Mouse (Mus musculus): Measurements from ENCODE around the gene Igsf11.

Gene Igsf11

DNA sequence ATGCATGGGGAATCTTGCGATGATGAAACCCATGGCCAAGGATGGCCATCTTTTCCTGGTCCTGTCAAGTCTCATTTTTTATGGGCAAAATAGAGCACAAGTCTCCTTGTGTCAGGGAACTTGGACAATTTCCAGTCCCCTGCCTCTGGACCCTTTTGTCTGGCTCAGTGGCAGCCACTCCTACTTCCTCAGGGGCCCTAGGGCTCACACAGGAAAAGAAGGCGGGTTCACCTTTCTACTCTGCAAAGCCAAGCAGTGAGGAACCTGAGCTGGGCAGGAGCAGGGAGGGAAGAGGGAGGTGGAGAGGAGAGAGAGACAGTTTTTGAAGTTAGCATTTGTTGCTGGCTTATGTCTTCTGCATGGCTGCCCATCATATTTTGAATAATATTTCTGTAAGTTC, 93.9 kb downstream of the Igsf11 start:
- DNase-seq = no peak

- no peak for DNase-seq
Measured at GRCm38 (mm10) chr16:38993711-38994110, 101.2 kb downstream of the Igsf11 start.

GRCm38 (mm10) chr16:38998496-38999258, 106.2 kb downstream of the Igsf11 start:
- DNase-seq = no peak

DNA sequence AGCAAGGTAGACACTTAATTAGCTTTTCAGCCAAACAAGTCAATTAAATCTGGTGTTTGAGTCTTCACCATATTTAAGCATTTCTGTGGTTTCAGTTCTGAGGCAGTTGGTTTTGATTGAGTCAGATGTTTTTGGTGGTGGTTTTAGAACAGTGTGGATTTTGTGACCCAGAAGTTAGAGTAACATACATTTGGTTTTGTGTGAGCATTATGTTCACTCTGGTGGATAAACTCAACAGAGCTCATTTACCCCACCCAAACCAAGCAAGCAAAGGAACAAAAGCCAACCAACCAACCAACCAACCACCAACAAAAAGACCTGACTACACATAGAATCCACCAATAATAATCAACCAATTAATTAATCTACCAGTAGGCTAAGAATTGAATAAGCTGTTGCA, 106.8 kb downstream of the Igsf11 start:
- no peak for DNase-seq

DNA sequence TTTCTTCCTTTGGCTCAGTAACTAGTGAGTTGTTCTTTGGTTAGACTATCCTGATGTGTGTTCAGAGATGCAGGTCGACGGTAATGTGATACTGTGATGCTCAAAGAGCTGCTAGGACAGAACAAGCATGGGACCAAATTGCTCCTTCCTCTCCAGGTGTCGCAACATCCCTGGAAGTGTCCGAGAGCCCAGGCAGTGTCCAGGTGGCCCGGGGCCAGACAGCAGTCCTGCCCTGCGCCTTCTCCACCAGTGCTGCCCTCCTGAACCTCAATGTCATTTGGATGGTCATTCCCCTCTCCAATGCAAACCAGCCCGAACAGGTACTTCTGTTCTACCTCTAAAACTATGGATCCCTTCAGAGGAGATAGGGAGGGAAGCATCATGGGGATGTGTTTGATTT, 114.5 kb downstream of the Igsf11 start:
- no peak for DNase-seq

DNA sequence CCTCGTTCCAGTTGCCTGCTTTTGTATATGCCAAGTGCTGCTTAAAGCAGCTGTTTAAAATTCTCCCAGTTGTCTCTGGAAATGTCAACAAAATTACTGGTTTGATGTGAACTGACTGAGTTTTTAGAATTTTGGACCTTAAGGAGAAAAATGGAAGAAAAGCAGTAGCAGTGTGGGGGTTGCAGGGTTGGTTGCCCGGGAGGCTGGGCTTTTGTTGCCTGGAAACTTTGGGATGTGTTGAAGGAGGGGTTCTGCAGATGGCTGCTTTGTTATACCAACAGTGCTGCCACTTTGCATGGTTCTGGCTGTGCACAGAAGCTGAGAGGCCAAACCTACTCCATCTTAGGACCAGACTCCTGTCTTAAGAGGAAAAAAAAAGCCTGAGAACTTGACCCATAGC, 127.0 kb downstream of the Igsf11 start:
- no peak for DNase-seq

- no peak for DNase-seq
Measured at GRCm38 (mm10) chr16:39025989-39026736, 133.7 kb downstream of the Igsf11 start.

DNA sequence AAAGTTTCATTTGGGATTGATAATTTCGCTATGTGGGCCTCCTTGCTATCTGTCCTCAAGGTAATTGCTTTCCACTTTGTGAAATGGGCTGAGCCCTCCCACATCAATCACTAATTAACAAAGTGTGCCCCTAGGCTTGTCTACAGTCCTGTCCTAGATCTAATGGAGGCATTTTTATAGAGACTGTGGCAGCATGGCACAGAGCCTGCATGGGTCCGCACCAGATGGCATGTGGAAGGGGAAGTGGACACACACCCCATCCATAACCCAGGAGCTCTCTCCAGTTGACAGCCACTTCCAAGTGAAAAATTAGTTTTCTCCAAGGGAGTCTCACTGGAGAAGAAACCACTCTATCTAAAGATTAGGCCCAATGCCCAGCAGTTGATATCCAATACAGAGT, 138.9 kb downstream of the Igsf11 start:
- DNase-seq = no peak

- DNase-seq = no peak
Measured at GRCm38 (mm10) chr16:39037257-39037656, 144.8 kb downstream of the Igsf11 start.

- DNase-seq = no peak
Measured at GRCm38 (mm10) chr16:39044381-39044780, 151.9 kb downstream of the Igsf11 start.

DNA sequence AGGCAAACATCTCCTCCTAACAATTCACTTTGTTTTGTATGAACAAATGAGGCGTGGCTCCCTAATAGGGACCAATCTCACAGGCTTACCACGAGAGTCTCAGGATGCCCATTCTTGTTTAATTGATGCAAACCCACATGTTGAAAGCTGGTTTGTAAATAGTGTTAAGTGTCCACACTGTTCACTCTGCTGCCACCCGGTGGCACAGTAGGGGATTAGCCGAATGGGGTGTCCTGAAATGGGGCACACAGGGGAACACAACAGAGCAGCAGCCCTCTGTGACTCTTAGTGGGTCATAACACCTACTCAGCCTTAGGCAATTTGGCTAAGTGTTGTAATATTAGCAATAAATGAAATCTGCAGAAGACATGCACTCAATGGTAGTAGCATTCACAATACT, 156.4 kb downstream of the Igsf11 start:
- peak; percentile 16 for DNase-seq

DNA sequence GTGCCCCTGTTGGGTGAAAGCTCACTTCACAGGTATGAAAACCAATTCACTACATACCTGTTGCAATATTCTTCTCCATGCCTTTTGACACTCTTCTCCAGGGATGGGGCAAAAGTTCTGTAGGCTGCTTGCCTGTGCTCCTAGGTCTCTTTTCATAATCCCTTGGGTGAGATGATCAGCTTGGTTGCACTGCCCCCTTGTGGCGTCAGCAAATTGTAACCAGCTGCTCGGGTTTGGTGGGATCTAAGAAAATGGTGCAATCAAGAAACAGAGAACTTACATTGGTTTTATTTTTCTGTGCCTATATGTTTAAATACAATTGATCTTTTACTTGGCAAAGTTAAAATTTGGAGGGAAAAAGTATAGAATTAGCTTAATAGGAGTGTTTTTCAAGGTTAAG, 160.5 kb downstream of the Igsf11 start:
- DNase-seq = peak; percentile 44

DNA sequence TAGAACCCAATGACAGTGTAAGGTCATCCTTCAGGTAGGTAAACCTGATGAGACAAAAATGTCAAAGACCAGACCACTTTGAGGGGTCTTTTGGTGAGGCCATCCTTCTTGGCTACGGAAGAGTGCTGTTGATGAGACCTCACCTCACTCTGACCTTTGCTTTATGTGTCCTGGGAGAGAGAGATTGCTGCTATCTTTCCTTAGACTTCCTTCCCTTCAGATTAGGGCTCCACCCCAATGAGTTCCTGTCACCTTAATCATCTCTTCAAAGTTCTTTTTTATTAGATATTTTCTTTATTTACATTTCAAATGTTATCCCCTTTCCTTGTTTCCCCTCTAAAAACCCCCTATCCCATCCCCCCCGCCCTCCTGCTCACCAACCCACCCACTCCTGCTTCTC, 161.3 kb downstream of the Igsf11 start:
- no peak for DNase-seq

DNA sequence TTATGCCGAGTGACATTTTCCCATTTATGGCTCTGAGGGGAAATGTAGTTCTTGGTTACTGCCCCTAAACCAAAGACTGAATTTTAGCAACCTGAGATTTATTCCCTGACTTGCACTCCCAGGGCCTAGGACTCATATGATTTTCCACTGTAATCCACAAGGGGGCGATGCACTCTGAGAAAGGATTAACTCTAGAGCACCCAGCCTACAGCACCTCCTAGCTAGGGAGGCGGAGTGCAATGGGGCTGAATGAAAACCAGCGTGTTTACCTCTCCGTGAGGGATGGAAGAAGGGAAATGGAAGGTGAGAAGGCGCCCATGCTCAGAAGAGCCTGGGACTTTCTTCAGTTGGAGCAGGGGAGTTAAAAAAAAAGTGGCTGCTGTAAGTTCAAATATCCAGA, 163.6 kb downstream of the Igsf11 start:
- peak; percentile 8 for DNase-seq

- DNase-seq = no peak
Measured at GRCm38 (mm10) chr16:39056961-39057360, 164.5 kb downstream of the Igsf11 start.

GRCm38 (mm10) chr16:39058869-39059268, 166.4 kb downstream of the Igsf11 start:
- no peak for DNase-seq

- DNase-seq = peak; percentile 12
Measured at GRCm38 (mm10) chr16:39062596-39062995, 170.1 kb downstream of the Igsf11 start.

DNA sequence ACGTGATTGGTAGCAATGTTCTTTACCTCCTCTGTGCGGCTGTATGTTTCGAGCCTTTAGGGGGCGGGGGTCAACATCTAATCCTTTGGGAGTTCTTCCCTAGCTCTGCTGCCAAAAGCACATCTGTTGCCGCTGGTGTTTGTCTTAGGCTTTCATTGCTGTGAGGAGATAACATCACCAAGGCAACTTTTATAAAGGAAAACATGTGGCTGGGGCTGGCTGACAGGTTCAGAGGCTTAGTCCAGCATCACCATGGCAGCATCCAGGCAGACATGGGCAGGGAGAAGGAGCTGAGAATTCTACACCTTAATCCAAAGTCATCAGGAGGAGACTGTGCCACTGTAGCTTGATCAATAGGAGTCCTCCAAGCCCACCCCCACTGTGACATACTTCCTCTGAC, 173.1 kb downstream of the Igsf11 start:
- DNase-seq = no peak

DNA sequence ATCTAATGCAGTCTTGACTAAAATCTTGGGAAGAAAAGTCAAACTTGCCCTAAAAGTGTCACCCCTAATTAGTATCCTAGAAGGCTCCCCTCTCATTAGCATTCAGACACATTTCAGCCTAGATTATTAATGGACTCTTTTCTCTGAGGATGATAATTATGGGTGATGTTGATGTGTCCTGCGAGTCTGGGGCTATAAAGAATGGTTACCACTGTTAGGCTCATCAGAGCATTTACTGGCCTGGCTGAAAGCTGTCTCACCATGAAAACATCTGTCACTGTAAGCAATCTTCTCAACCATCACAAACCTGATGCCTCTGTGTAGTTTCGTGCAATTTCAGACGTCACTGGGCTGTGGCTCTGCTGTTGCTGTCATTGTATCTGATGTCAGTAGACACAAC, 179.0 kb downstream of the Igsf11 start:
- DNase-seq = no peak
